Mouse (Mus musculus) lung, postnatal 25 days (tissue): Measurements from ENCODE around the gene Wdr43.

Experiments
- DNase-seq: peaks from one replicate; pipeline ENCODE4 v3.0.0; 2022; ENCODE audit warnings: low spot score

Gene Wdr43

DNA sequence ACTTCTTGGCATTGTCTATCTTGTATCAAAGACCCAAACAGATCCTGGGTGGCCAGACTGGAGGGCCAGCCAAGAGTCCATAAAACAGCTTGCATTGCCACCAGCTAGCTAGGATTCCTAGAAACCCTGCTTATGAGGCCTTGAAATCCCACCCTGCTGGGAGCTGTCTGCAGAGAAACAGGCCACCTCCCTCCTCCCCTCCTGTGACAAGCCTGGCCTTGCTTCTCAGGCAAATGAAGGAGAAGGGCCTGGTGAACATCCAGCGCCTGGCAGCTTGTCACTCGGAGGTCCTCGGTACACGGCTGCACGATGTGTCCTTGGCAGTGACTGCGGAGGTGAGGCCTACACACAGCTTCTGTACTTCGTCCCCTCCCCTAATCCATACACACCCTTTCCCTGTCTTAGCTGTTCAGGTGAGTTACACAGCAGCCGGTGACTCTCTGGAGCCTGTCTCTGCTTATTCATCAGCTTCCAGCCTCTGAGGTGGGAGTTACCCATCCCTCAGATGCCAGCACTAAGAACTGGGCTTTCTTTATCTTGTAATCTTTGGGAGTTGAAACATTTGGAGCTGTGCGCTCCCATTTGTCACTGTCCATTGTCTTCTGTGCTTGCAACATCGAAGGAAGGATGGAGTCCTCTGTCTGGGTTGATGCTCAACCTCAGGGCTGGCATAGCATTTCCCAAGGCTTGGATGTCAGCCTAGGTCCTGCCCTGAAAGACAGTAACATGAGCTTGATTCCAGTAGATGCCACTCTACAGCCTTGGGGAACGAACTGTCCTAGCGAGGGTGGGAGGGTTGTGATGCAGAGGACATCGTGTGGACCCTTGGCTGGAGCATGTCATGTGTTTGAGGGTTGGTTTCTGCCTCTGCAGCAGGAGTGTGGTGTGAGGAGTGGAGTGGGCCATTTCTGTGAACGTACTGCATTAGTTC, 90.1 kb downstream of the Wdr43 start:
- no peak for DNase-seq

GRCm38 (mm10) chr17:71707715-71708114, 92.0 kb downstream of the Wdr43 start:
- no peak for DNase-seq
